Mouse (Mus musculus): ENCODE data around the gene Ost4. TPM values are rescaled to one million over a fixed set of nuclear protein-coding genes. Genes with fewer than 3 reads are reported as not detected.

Ost4 gene
- total RNA-seq, 2 experiments from 2014 or later = 208 to 219 TPM

- no peak for DNase-seq
Measured at GRCm38 (mm10) chr5:30924614-30925013, 17.0 kb upstream of the Ost4 start.

GRCm38 (mm10) chr5:30923119-30923518 is 15.5 kb upstream of the Ost4 start:
- DNase-seq = no peak

GRCm38 (mm10) chr5:30922581-30923041 is 15.0 kb upstream of the Ost4 start:
- DNase-seq = no peak

- DNase-seq = peak; percentile 96
Measured at GRCm38 (mm10) chr5:30921256-30922033, 13.9 kb upstream of the Ost4 start, which contains the start of gene Khk. TSS of gene Khk (plus strand) at chr5:30921431.

- no peak for DNase-seq
Measured at GRCm38 (mm10) chr5:30920621-30921020, 13.0 kb upstream of the Ost4 start.

- DNase-seq = no peak
Measured at GRCm38 (mm10) chr5:30919831-30920614, 12.4 kb upstream of the Ost4 start.

- DNase-seq = no peak
Measured at GRCm38 (mm10) chr5:30918691-30919090, 11.1 kb upstream of the Ost4 start.

GRCm38 (mm10) chr5:30917891-30918670 is 10.5 kb upstream of the Ost4 start:
- DNase-seq = no peak

- no peak for DNase-seq
Measured at GRCm38 (mm10) chr5:30917348-30917747, 9.8 kb upstream of the Ost4 start.

- DNase-seq = no peak
Measured at GRCm38 (mm10) chr5:30916841-30917240, 9.3 kb upstream of the Ost4 start.

GRCm38 (mm10) chr5:30915974-30916433 is 8.4 kb upstream of the Ost4 start:
- peak; percentile 89 for DNase-seq

GRCm38 (mm10) chr5:30915456-30915855 is 7.9 kb upstream of the Ost4 start:
- DNase-seq = no peak

- DNase-seq = no peak
Measured at GRCm38 (mm10) chr5:30914849-30915248, 7.3 kb upstream of the Ost4 start.

- no peak for DNase-seq
Measured at GRCm38 (mm10) chr5:30914101-30914635, 6.6 kb upstream of the Ost4 start.

GRCm38 (mm10) chr5:30913060-30913841 is 5.7 kb upstream of the Ost4 start, which contains the start of gene Emilin1:
TSS of gene Emilin1 (plus strand) at chr5:30913402.
- peak; percentile 57 for DNase-seq

GRCm38 (mm10) chr5:30912156-30912555 is 4.6 kb upstream of the Ost4 start:
- no peak for DNase-seq

- DNase-seq = no peak
Measured at GRCm38 (mm10) chr5:30910481-30910880, 2.9 kb upstream of the Ost4 start.

- no peak for DNase-seq
Measured at GRCm38 (mm10) chr5:30909863-30910262, 2.3 kb upstream of the Ost4 start.

GRCm38 (mm10) chr5:30909300-30909659 is 1.7 kb upstream of the Ost4 start:
- DNase-seq = no peak

GRCm38 (mm10) chr5:30908426-30909299 is 1.1 kb upstream of the Ost4 start:
- no peak for DNase-seq
